Mouse (Mus musculus) erythroblast, embryonic 14.5 days (primary cell): Measurements from ENCODE around the gene Syne3.

Experiments used
- GATA1 ChIP-seq: IDR thresholded peaks from 2 replicates; pipeline ENCODE4 v1.6.1; 2012; ENCODE audit warnings: low read length, inconsistent platforms, mixed read lengths
- TAL1 ChIP-seq: IDR thresholded peaks from 3 replicates; pipeline ENCODE4 v1.6.1; 2012; ENCODE audit warnings: low read length, inconsistent platforms, mixed read lengths

- TF ChIP-seq TAL1 (no peak), GATA1 (no peak)
These were observed 41.3 kb upstream of the Syne3 start for GRCm38 (mm10) chr12:105050898-105051297.
